Mouse (Mus musculus) kidney, adult 2 months (tissue): ENCODE measurements around the gene Lrmda.

Experiments used
- CTCF ChIP-seq: fragments of 200-500 bp; conservative IDR thresholded peaks from 2 replicates; pipeline ENCODE4 v1.5.1; 2011; ENCODE audit warnings: low read depth, mild to moderate bottlenecking, control low read depth, low read length, moderate library complexity, mixed read lengths; ENCODE audit not compliant: insufficient read depth, insufficient read length
- POLR2A ChIP-seq: fragments of 200-500 bp; IDR thresholded peaks from one replicate; pipeline ENCODE4 v1.6.1; 2011; ENCODE audit warnings: low read depth, low read length, control low read depth

- TF ChIP-seq POLR2A = no peak
- no peak for TF ChIP-seq CTCF
These were observed 567.3 kb downstream of the Lrmda start for GRCm38 (mm10) chr14:22586796-22587195.
